Comparison of ENCODE assay signal across 8 mouse cellular contexts in the genomic region with DNA sequence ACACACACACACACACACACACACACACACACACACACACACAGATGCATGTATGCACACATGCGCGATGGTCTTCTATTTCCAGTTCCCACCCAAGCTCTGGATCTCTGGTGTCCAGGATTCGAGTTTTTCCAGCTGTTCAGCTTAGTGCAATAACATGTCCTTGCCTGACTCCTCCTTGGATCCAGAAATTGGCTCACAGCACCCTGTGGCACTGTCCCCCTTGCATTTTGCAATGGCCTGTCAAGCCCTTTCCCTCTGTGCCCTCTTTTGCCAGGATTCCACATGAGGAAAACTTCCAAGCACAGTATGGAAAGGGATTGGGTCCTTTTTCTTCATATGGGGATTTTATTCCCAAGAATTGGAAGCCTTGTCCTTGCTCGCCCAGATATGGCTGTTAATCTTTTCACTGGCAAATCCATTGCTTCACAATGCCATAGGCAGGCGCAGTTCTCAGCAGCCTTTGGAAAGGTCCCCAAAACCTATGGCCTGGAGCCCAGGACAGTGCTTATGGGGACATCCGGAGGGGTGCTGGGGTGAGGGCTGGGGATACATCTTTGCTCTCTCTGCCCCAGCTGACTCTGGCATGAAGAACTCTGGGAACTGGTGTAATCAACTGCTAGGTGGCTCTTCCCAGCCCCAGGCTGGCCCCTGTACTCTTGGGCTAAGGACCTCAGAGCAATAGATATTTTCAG. TPM values are rescaled to one million over a fixed set of nuclear protein-coding genes. Genes with fewer than 3 reads are reported as not detected.
DNase-seq lines count a peak whose midpoint lies in the region.

No protein-coding gene starts in this region.

- intact Hi-C loops in heart, postnatal 36 days (cut with DNase I) = no loop called here

- peak; percentile 48 for DNase-seq in cerebellum, adult 11-12 months
- DNase-seq in cerebellum, adult 9-11 months = no peak
- peak; percentile 88 for DNase-seq in fat pad, adult 2 months (ENCODE audit: extremely low read depth, low read depth, low spot score)
- peak; percentile 54 to 69 for DNase-seq in heart, postnatal 36 days
- DNase-seq in lung, postnatal 25 days (ENCODE audit: low spot score) = peak; percentile 43
- no peak for DNase-seq in spleen, adult 18-20 months
- no peak for DNase-seq in layer of hippocampus, adult 18-20 months (ENCODE audit: low spot score in 2 of 2)
- DNase-seq in retina, postnatal 1 day = no peak

RNA-seq across cellular contexts. Expression of gene Atp1a2, which starts 0.9 kb away (rescaled TPM):
- total RNA-seq in heart, postnatal 36 days (2021) = 100 to 1,000 TPM; 604 to 624 TPM
- total RNA-seq in layer of hippocampus, adult 18-20 months (2021) = 100 to 1,000 TPM; 555 to 598 TPM

RNA-seq across cellular contexts. Expression of gene Kcnj9, which starts 32.2 kb away (rescaled TPM):
- total RNA-seq in heart, postnatal 36 days (2021) = not detected
- total RNA-seq in layer of hippocampus, adult 18-20 months (2021) = 10 to 100 TPM; 70.6 to 75.4 TPM

RNA-seq across cellular contexts. Expression of gene Igsf8, which starts 35.5 kb away (rescaled TPM):
- 10 to 100 TPM; 10.9 to 12.4 TPM for total RNA-seq in heart, postnatal 36 days (2021)
- 100 to 1,000 TPM; 262 to 286 TPM for total RNA-seq in layer of hippocampus, adult 18-20 months (2021)

RNA-seq across cellular contexts. Expression of gene Atp1a4, which starts 38.7 kb away (rescaled TPM):
- not detected for total RNA-seq in heart, postnatal 36 days (2021)
- total RNA-seq in layer of hippocampus, adult 18-20 months (2021) = not detected

RNA-seq across cellular contexts. Expression of gene Kcnj10, which starts 44.0 kb away (rescaled TPM):
- under 1 TPM; 0.05 to 0.11 TPM for total RNA-seq in heart, postnatal 36 days (2021)
- 10 to 100 TPM; 82.6 to 88.4 TPM for total RNA-seq in layer of hippocampus, adult 18-20 months (2021)

Comparison
In these comparisons a context has a peak if more than half of its experiments do, and no peak if none do; other contexts are left out.
1. DNase-seq: peak in cerebellum, adult 11-12 months (single experiment), fat pad, adult 2 months (single experiment), heart, postnatal 36 days (2 of 2) and lung, postnatal 25 days (single experiment); none in cerebellum, adult 9-11 months (single experiment), spleen, adult 18-20 months (0 of 2), layer of hippocampus, adult 18-20 months (0 of 2) and retina, postnatal 1 day (single experiment).
2. RNA of gene Kcnj9, which starts 32.2 kb away (total RNA-seq): 70.6 to 75.4 TPM in layer of hippocampus, adult 18-20 months; not detected in heart, postnatal 36 days; every median in the first group is over 10 times any median in the second.
3. RNA of gene Igsf8, which starts 35.5 kb away (total RNA-seq): 262 to 286 TPM in layer of hippocampus, adult 18-20 months; 10.9 to 12.4 TPM in heart, postnatal 36 days; every median in the first group is over 10 times any median in the second.